Mouse (Mus musculus): ENCODE measurements at regions not wholly inside any gene's neighbourhood (a gene's known extent, or its start where the extent isn't known, plus 50 kb on each side); places are given as distances from the start of the nearest gene placed in this dataset.

DNA sequence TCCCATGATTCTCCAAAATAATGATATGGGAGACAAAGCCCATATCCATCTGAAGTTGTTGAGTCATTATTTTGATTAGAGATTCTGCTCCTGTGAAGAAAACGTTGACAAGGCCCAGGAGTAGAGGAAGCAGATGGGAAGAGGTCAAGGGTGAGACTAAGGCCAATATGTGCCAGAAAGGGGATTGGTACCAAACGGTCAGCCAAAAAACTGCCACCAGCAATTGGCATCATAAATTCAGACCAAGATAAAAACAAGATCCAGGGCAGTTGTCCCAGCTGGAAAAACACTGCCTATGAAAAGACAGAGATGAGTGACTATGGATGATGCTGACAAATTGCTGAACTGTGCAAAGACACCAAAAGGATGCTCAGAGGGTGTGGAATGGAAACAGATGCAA is 411.0 kb upstream of the Tusc1 start:
- TF ChIP-seq GATA1 (IDR thresholded peaks at IDR 0.05; ENCODE audit: borderline replicate concordance, low read length), result no peak
- TF ChIP-seq FLI1 (IDR thresholded peaks at IDR 0.05; ENCODE audit: low read length), result no peak
